Mouse (Mus musculus) kidney, adult 9 months (tissue): Measurements from ENCODE around the gene Hoxd9.

Experiments used
- DNase-seq: peaks from one replicate; pipeline ENCODE4 v3.0.0; 2022

The Hoxd9 gene

DNA sequence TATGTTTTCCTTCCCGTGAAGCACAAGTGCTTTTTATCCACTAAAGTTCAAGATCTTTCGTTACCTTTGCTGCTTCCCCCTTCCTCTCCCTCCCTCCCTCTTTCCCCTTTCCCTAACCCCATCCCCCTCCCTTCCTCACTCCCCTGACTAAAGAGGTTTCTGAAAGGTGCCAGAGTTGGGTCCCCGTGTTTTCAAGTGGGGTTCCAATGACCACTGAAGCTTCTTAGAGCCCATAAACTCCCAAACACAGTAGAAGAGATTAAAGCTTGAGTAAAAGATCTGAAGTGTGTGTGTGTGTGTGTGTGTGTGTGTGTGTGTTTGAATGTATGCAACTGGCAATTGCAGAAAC is 28.3 kb upstream of the Hoxd9 start:
- DNase-seq, result no peak

DNA sequence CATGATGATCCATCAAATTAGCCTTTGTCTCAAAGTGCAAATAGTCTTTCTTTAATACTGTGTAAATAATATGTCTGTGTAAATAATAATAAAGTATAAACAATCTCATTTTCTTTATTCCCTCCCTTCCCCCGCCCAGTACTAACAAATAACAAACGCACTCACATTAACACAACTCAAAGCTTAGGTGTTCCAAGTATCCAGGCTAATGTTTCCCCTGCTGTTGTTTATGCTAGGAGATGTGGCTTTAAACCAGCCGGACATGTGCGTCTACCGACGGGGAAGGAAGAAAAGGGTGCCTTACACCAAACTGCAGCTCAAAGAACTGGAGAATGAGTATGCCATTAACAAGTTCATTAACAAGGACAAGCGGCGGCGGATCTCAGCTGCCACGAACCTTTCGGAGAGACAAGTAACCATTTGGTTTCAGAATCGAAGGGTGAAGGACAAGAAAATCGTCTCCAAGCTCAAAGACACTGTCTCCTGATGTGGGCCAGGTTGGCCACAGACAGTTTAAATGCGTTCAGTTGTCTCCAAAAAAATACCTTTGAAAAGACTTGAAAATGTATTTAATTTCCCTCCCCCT is 27.8 kb upstream of the Hoxd9 start:
- DNase-seq, result no peak

DNA sequence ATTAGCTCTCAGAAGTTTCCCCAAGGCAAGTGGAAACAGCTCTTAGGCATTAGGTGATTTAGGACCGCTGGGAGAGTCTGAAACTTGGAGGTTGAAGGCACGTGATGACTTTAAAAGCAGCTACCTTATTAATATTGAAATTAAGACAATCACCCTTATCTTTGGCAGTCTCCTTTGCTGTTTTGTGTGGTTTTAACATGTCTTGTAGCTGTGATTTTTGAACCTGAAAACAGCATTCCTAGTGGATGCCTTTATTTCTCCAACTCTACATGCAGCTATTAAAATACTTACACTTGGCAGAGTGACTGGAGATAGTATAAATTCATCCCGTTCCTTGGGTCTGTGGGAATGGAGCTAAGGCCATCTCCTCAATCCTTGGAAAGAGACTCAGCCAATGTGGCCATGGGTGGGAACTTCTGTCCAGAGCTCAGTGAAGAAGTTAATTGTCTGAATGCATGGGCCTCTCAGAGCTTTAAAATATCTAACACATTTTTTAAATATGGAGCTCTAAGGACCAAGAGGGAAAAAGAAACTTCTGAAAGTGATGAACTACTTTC is 26.8 kb upstream of the Hoxd9 start:
- DNase-seq, result no peak

- no peak for DNase-seq
Observed at GRCm38 (mm10) chr2:74671847-74672246, 25.7 kb upstream of the Hoxd9 start.

DNA sequence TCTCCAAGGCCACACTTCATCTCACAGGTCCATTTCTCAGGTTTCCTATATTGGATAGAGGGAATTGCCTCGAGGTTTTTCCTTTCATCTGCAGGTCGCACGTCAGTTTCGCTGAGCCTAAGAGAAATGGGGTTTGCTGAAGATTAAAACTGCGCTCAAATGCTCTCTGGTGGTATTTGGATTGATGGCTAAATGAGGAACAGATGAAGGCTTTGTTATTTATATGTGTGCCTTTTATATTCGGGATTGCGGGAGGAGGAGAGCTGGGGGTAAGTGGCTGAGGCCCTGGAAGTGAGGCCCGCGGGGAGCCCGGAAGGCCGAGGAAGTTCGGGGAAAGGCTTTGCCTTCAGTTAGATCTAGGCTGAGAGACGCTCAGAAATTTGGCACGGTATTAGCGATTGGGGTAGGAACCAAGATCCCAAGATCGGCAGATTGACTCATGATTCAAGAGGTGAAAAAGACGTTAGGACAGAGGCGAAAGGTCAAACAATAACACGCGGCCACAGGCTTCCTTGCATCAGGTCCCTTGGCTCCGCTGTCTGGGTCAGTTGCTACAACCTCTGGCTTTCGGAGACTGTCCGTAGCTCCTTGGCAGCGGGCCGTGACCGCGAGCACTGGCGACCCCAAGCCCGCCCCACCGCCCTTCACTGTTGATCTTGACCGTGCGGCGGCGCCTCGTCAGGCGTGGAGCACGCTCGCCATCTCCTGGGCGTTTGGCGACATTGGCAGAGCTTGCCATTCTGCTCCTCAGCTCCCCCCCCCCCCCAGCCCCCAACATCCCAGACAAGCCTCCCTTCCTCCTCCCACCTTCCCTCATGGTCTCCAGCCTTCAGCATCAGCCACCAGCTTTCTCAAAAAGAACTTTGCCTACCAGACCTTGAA is 24.8 kb upstream of the Hoxd9 start:
- DNase-seq, result no peak

GRCm38 (mm10) chr2:74673835-74674425 is 23.6 kb upstream of the Hoxd9 start:
- no peak for DNase-seq

DNA sequence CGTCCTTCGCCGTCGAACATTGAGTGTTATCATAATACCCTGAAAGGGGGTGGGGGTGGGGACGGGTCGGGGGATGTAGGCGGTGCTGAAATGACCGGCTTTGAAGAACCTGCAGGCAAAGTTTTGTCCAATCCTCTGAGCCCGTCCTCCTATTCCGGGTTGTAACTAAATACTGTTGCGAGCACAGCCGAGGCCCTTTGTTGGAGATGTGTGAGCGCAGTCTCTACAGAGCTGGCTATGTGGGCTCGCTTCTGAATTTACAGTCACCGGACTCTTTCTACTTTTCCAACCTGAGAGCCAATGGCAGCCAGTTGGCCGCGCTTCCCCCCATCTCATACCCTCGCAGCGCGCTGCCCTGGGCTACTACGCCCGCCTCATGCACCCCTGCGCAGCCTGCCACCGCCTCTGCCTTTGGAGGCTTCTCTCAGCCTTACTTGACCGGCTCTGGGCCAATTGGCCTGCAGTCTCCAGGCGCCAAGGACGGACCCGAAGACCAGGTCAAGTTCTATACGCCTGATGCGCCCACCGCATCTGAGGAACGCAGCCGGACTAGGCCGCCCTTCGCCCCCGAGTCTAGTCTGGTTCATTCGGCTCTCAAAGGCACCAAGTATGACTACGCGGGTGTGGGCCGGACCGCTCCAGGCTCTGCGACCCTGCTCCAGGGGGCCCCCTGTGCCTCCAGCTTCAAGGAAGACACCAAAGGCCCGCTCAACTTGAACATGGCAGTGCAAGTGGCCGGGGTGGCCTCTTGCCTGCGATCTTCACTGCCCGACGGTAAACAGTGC is 22.5 kb upstream of the Hoxd9 start, which contains the start of gene Hoxd12:
TSS of gene Hoxd12 (plus strand) at position 133 of the 785 bp plus-strand sequence.
- DNase-seq, result no peak

DNA sequence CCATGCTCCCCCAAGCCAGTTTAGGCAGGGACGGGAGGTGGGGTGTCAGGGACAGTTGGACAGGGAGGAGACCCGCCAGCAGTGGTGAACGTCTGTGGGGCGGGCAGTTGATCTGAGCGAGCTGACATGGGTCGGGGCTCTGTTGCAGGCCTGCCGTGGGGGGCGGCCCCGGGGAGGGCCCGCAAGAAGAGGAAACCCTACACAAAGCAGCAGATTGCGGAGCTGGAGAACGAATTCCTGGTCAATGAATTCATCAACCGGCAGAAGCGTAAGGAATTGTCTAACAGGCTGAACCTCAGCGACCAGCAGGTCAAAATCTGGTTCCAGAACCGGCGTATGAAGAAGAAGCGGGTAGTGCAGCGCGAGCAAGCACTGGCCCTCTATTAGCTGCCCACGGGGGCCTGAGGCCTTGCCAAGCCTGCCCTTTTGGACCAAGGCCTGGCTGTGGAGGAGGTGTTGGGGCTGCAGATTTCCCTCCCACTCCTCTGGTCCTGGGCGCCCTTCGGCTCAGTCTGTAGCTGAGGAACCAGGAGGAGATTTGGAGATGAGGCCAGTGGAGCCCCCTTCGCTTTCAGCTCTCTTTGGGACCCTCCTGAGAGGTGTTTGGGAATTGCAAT is 21.8 kb upstream of the Hoxd9 start:
- DNase-seq, result no peak

DNA sequence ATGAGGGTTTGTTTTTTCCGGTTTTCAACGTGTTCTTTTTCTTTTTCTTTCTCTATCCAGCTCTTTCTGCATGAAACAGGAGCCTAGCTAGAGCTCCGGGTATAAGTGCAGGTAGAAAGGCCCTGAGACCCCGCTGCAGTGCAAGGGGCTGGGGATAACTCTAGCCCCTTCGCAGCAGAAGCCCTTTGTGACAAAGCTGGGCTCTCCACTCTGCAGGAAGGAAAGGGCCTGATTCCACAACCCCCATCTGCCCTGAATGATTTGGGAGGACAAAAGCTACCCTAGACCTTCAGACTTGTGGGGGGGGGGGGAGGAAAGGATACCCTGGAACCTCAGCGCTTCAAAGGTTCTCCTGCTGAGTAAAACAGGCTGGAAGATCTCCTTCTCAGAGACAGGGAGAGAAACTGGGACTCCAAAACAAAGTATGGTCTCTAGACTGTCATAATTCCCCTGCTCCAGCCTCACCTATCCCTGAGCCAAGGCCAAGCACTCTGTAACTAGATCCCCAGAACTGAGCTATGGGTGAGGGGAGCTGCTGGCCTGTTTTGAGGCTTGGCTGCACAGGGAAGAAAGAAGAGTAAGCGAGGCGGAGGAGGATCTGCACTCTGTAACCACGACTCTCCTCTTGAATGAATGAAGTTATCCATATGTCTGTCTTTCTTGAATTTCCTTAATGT is 21.0 kb upstream of the Hoxd9 start:
- no peak for DNase-seq

- DNase-seq, result no peak
Observed at GRCm38 (mm10) chr2:74677106-74677505, 20.4 kb upstream of the Hoxd9 start.

DNA sequence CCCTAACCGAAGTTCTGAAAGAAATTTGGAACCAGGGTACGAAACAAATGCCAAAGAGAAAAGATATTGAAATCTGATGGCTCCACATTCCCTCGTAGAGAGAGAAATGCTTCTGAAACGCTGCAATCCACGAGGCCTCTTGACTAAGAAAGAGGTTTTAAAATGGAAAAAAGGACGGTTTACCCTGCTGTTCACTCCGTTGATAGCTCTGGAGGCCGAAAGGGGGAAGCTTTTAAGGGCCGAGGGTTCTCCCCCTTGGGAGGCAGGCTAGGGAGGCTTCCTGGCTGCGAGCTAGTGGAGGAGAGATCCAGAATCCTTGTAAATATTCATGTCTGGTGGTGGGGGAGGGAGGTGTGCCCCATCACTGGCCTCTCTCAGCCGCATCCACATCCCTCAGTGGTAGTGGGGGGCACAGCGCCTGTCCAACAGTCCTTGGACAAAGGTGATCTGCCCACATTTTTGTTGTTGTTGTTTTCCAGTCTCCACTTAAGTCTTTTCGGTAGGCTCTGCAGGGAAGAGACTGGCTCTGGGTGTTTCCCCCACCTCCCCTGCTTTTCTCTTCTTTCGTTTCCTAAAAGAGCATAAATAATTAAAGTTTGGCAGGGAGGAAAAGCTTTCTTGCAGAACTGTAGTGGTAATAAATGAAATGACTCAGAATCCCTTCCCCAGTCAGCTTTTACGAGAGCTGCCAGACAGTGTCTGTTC is 18.5 kb upstream of the Hoxd9 start, which contains the start of gene Hoxd11:
TSS of gene Hoxd11 (plus strand) at position 667 of the 705 bp plus-strand sequence.
- DNase-seq, result no peak

- no peak for DNase-seq
Observed at GRCm38 (mm10) chr2:74679596-74679971, 17.9 kb upstream of the Hoxd9 start.

GRCm38 (mm10) chr2:74679980-74680379 is 17.5 kb upstream of the Hoxd9 start:
- no peak for DNase-seq

DNA sequence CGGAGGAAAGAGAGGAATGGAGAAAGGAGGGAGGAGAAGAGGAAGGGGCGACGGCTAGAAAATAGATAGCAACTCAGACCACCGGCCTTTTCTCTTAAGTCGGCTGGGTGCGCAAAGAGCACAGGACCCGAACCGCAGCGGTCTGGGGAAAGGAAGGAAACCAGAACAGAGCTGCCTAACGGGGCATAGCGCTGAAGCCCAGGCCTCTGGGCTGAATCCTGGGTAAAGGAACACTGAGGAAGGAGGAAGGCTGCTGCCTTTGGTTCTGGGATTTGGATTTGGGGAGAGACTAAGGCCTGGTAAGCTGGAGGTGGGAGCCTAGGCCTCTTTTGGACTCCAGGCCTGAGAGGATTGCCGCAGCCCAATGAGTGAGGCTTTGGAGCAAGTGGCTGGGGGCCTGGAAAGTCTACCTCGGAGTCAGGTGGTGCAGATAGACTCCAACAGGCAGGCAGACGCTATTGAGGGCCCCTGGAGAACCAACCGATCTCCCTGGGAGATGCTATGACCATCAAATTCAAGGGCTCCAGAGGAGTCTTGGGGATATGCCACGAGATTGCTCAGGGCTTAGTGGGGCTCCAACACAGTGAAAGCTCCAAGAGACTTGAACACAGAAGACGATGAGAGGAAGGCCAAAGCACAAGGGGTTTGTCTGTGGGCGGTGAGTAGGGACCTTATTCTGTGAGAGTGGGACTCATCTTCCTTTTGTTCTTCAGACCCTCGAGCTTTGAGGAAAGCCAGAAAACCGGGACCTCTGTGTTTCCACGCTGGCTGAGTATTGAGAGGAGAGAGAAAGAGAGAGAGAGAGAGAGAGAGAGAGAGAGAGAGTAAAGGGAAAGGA is 16.7 kb upstream of the Hoxd9 start:
- DNase-seq, result no peak

DNA sequence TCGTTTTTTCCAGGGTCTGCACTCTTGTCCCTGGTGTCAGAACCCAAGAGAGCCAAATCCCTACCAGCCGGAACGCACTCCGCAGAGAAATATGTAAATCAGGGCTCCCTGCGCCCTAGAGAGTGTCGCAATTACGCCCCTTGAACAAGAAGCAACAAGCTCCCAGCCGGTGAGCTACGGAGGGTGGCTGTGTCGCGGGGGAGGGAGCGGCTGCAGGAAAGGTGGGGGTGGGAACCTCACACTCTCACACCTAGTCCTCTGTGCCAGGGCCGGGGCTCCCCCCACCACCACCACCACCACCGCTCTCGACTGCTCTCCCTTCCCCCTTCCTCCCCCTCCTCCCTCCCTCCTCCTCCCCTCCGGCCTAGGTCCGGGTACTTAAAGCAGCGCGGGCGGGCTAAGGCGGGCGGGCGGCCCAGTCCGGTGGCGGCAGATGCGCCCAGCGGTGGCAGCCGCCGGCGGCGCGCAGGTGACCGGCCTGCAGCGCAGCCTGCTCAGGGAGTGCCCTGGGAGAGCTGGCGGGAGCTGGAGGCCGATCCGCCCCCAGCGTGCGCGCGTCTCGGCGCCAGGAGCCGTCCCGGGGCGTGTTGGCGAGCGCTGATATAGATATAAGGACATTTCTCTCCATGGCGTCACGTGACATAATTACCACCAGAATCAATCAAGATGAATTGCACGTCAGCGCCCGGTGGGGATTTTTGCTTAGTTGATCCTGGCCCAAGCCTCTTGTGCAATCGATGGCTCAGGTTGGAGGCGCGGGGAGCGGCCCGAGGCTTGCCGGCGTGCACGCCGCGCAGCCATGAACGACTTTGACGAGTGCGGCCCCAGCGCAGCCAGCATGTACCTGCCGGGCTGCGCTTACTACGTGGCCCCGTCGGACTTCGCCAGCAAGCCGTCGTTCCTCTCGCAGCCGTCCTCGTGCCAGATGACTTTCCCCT is 15.7 kb upstream of the Hoxd9 start:
- no peak for DNase-seq

DNA sequence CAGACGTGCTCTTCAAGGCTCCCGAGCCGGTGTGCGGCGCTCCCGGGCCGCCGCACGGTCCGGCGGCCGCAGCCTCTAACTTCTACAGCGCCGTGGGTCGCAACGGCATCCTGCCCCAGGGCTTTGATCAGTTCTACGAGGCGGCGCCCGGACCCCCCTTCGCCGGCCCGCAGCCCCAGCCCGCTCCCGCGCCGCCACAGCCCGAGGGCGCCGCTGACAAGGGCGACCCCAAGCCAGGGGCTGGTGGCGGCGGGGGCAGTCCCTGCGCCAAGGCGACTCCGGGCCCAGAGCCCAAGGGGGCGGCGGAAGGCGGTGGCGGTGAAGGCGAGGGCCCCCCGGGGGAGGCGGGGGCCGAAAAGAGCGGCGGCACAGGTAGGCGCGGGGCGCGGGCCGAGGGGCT is 14.7 kb upstream of the Hoxd9 start:
- no peak for DNase-seq

- no peak for DNase-seq
Observed at GRCm38 (mm10) chr2:74683471-74683951, 14.0 kb upstream of the Hoxd9 start.

GRCm38 (mm10) chr2:74684106-74684505 is 13.4 kb upstream of the Hoxd9 start:
- DNase-seq, result no peak

- no peak for DNase-seq
Observed at GRCm38 (mm10) chr2:74685059-74685603, 12.4 kb upstream of the Hoxd9 start.
